Mouse (Mus musculus) MEL (cell line): ENCODE measurements around the gene Tln2.

Experiments used
- BHLHE40 ChIP-seq: IDR thresholded peaks from 2 replicates; pipeline ENCODE4 v1.6.1; 2012; ENCODE audit warnings: low read depth, mild to moderate bottlenecking, inconsistent platforms, low read length, improper control_type of control experiment, borderline replicate concordance
- CTCF ChIP-seq, 3 experiments: IDR thresholded peaks in 2 of 3; conservative IDR thresholded peaks in 1 of 3; 2 replicates each; pipeline ENCODE4 v1.5.1; 2011 to 2012; ENCODE audit warnings: low read length in 3 of 3, low read depth in 2 of 3, mild to moderate bottlenecking in 2 of 3, improper control_type of control experiment in 1 of 3, inconsistent platforms in 1 of 3, mixed read lengths in 1 of 3, moderate library complexity in 1 of 3; ENCODE audit not compliant: control insufficient read depth in 1 of 3, insufficient read depth in 1 of 3, poor library complexity in 1 of 3, severe bottlenecking in 1 of 3
- E2F4 ChIP-seq: IDR thresholded peaks from 2 replicates; pipeline ENCODE4 v1.6.1; 2011; ENCODE audit warnings: low read depth, low read length, improper control_type of control experiment, borderline replicate concordance
- EP300 ChIP-seq, 2 experiments: IDR thresholded peaks; 2 replicates each; pipeline ENCODE4 v1.6.1; 2011; ENCODE audit warnings: improper control_type of control experiment in 2 of 2, low read length in 2 of 2, low read depth in 1 of 2, mild to moderate bottlenecking in 1 of 2
- GATA1 ChIP-seq: IDR thresholded peaks from 2 replicates; pipeline ENCODE4 v1.6.1; 2011; ENCODE audit warnings: low read depth, low read length, improper control_type of control experiment
- MXI1 ChIP-seq: IDR thresholded peaks from 2 replicates; pipeline ENCODE4 v1.6.1; 2011; ENCODE audit warnings: mild to moderate bottlenecking, low read depth, low read length, improper control_type of control experiment
- POLR2A ChIP-seq, 2 experiments: IDR thresholded peaks; 2 replicates each; pipeline ENCODE4 v1.6.1; 2011 to 2012; ENCODE audit warnings: low read length in 2 of 2, mild to moderate bottlenecking in 2 of 2, control low read depth in 1 of 2, improper control_type of control experiment in 1 of 2, low read depth in 1 of 2, moderate library complexity in 1 of 2; ENCODE audit not compliant: control insufficient read depth in 1 of 2, insufficient read depth in 1 of 2, poor library complexity in 1 of 2
- POLR2AphosphoS2 ChIP-seq: IDR thresholded peaks from 2 replicates; pipeline ENCODE4 v1.6.1; 2011; ENCODE audit warnings: low read length, improper control_type of control experiment
- SMC3 ChIP-seq: IDR thresholded peaks from 2 replicates; pipeline ENCODE4 v1.6.1; 2011; ENCODE audit warnings: low read depth, low read length, improper control_type of control experiment
- UBTF ChIP-seq: IDR thresholded peaks from 2 replicates; pipeline ENCODE4 v1.6.1; 2012; ENCODE audit warnings: low read depth, mild to moderate bottlenecking, inconsistent platforms, low read length, improper control_type of control experiment, moderate library complexity, borderline replicate concordance; ENCODE audit not compliant: insufficient read depth
- USF1 ChIP-seq: IDR thresholded peaks from 2 replicates; pipeline ENCODE4 v1.6.1; 2014; ENCODE audit warnings: low read depth, mild to moderate bottlenecking, inconsistent platforms, low read length, improper control_type of control experiment, moderate library complexity
- ZC3H11A ChIP-seq: IDR thresholded peaks from 2 replicates; pipeline ENCODE4 v1.6.1; 2012; ENCODE audit warnings: low read depth, mild to moderate bottlenecking, inconsistent platforms, low read length, improper control_type of control experiment
- ZNF384 ChIP-seq: IDR thresholded peaks from 2 replicates; pipeline ENCODE4 v1.6.1; 2012; ENCODE audit warnings: low read depth, mild to moderate bottlenecking, inconsistent platforms, low read length, improper control_type of control experiment

- no peak for TF ChIP-seq SMC3
- no peak for TF ChIP-seq POLR2A (IDR thresholded peaks at IDR 0.05; ENCODE audit: control insufficient read depth in 1 of 2, insufficient read depth in 1 of 2, low read depth in 1 of 2, low read length in 2 of 2, poor library complexity in 1 of 2)
- TF ChIP-seq EP300 (IDR thresholded peaks at IDR 0.05; ENCODE audit: low read depth in 1 of 2, low read length in 2 of 2): no peak
- no peak for TF ChIP-seq BHLHE40
- TF ChIP-seq USF1: no peak
- TF ChIP-seq E2F4: no peak
- TF ChIP-seq UBTF: no peak
- no peak for TF ChIP-seq GATA1
- no peak for TF ChIP-seq MXI1
- no peak for TF ChIP-seq CTCF (IDR thresholded peaks at IDR 0.05 in 2 of 3, conservative IDR thresholded peaks at IDR 0.05 in 1 of 3; ENCODE audit: control insufficient read depth in 1 of 3, insufficient read depth in 1 of 3, low read depth in 2 of 3, low read length in 3 of 3, poor library complexity in 1 of 3, severe bottlenecking in 1 of 3)
- TF ChIP-seq POLR2AphosphoS2: no peak
- no peak for TF ChIP-seq ZNF384
- TF ChIP-seq ZC3H11A: no peak
Measured at GRCm38 (mm10) chr9:67609226-67609625, 49.7 kb upstream of the Tln2 start.
